30 mouse cellular contexts compared by ENCODE assay signal in the genomic region with DNA sequence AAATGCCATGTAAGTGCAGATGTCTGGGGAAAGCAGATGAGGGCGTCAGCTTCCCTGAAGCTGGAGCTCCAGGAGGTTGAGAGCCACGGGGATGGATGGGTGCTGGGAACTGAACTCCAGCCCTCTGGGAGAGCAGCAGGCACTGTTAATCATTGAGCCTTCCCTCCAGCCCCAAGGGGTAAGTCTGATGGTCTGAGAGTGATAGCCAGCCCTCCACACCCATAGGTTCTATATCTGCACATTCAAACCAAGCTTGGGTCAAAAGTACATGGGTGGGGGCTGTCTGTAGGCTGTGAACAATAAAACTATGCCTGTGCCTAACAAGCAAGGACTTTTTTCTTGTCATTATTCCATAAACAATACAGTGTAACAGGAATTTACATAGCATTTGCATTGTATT. TPM values are rescaled to one million over a fixed set of nuclear protein-coding genes. Genes with fewer than 3 reads are reported as not detected.
"Had no signal": no experiment of that assay in that cellular context is flagged by ENCODE, and none has a peak within 500 bp of the region (broad histone marks: within the 10 kb centered on the region; RNA-seq: fewer than 3 reads in every experiment).

No protein-coding gene starts in this region.

- DNase-seq: left cerebral cortex, postnatal 4 days; liver, postnatal 0 days; lung, adult 18-20 months; lung, adult 2 months; lung, embryonic 14.5 days; lung, postnatal 10 days; lung, postnatal 14 days; lung, postnatal 36 days; lung, postnatal 4 days; midbrain, embryonic 14.5 days had no signal

- H3K4me3 ChIP-seq: left cerebral cortex, adult 2 months; limb, embryonic 10.5 days; limb, embryonic 12.5 days; limb, embryonic 13.5 days; limb, embryonic 15.5 days; liver, embryonic 15.5 days; lung, embryonic 15.5 days; megakaryocyte, embryonic 14.5 days; midbrain, embryonic 10.5 days; midbrain, embryonic 12.5 days; midbrain, embryonic 13.5 days; midbrain, embryonic 15.5 days; myocyte; neural tube, embryonic 12.5 days; neural tube, embryonic 13.5 days had no signal

- H3K27me3 ChIP-seq: lung, embryonic 15.5 days; midbrain, embryonic 15.5 days; neural tube, embryonic 12.5 days had no signal

- H3K4me2 ChIP-seq: limb, embryonic 12.5 days; limb, embryonic 13.5 days; limb, embryonic 15.5 days; liver, embryonic 15.5 days; lung, embryonic 14.5 days; lung, embryonic 15.5 days; midbrain, embryonic 11.5 days; midbrain, embryonic 12.5 days; midbrain, embryonic 13.5 days; midbrain, embryonic 15.5 days; neural tube, embryonic 12.5 days; neural tube, embryonic 13.5 days had no signal

- ATAC-seq: liver, postnatal 0 days; lung, postnatal 0 days; midbrain, embryonic 13.5 days; midbrain, embryonic 15.5 days; midbrain, embryonic 16.5 days had no signal

- H3K9ac ChIP-seq: limb, embryonic 12.5 days; limb, embryonic 13.5 days; limb, embryonic 15.5 days; liver, embryonic 14.5 days; liver, embryonic 15.5 days; liver, postnatal 0 days; lung, embryonic 14.5 days; lung, embryonic 15.5 days; midbrain, embryonic 12.5 days; midbrain, embryonic 13.5 days; midbrain, embryonic 15.5 days; neural tube, embryonic 12.5 days; neural tube, embryonic 13.5 days had no signal

- H3K36me3 ChIP-seq: limb, embryonic 10.5 days; limb, embryonic 12.5 days; limb, embryonic 13.5 days; limb, embryonic 15.5 days; liver, embryonic 15.5 days; lung, embryonic 15.5 days; midbrain, embryonic 10.5 days; midbrain, embryonic 12.5 days; midbrain, embryonic 13.5 days; midbrain, embryonic 15.5 days; neural tube, embryonic 12.5 days; neural tube, embryonic 13.5 days had no signal

- H3K9me3 ChIP-seq: limb, embryonic 10.5 days; limb, embryonic 12.5 days; limb, embryonic 13.5 days; limb, embryonic 15.5 days; liver, embryonic 15.5 days; lung, embryonic 15.5 days; megakaryocyte, embryonic 14.5 days; midbrain, embryonic 10.5 days; midbrain, embryonic 12.5 days; midbrain, embryonic 13.5 days; midbrain, embryonic 15.5 days; neural tube, embryonic 12.5 days; neural tube, embryonic 13.5 days had no signal

- H3K27ac ChIP-seq: left cerebral cortex, adult 2 months; limb, embryonic 10.5 days; limb, embryonic 12.5 days; limb, embryonic 13.5 days; limb, embryonic 15.5 days; liver, embryonic 14.5 days; liver, embryonic 15.5 days; lung, embryonic 15.5 days; macrophage; midbrain, embryonic 10.5 days; midbrain, embryonic 12.5 days; midbrain, embryonic 13.5 days; midbrain, embryonic 15.5 days; neural tube, embryonic 12.5 days; neural tube, embryonic 13.5 days had no signal

RNA-seq across cellular contexts. Expression of a gene that starts 21.4 kb away (rescaled TPM):
- polyA plus RNA-seq: macrophage had no signal
